Mouse (Mus musculus) CD4-positive, CD25-positive, alpha-beta regulatory T cell, adult 4 months (primary cell): ENCODE data around the gene Susd6. TPM values are rescaled to one million over a fixed set of nuclear protein-coding genes. Genes with fewer than 3 reads are reported as not detected.
A peak's percentile ranks its signal among the peaks of the same experiment; 100 is the strongest.

Source experiments
- ATAC-seq: one replicate; pipeline ENCODE4 v1.8.0; 2017
- polyA plus RNA-seq, 2 experiments: library from polyadenylated mRNA; unstranded; fragments of 100-300 nt; shearing (Covaris generic); gene quantifications; one replicate each; pipeline ENCODE4 v1.2.1; 2017

Gene Susd6
- 10 to 100 TPM; 23.1 to 29.8 TPM for polyA plus RNA-seq

GRCm38 (mm10) chr12:80789849-80790694 is at the start of gene Susd6:
Gene Susd6 (plus strand): TSS chr12:80790510.
- peak; percentile 78 for ATAC-seq

GRCm38 (mm10) chr12:80744614-80745013 is 45.7 kb upstream of the Susd6 start:
- ATAC-seq, result no peak

GRCm38 (mm10) chr12:80746031-80746813 is 44.1 kb upstream of the Susd6 start:
- no peak for ATAC-seq

GRCm38 (mm10) chr12:80751556-80751955 is 38.8 kb upstream of the Susd6 start:
- ATAC-seq, result no peak

GRCm38 (mm10) chr12:80757751-80758558 is 32.4 kb upstream of the Susd6 start:
- no peak for ATAC-seq

- ATAC-seq, result no peak
These were observed 31.5 kb upstream of the Susd6 start for GRCm38 (mm10) chr12:80758559-80759386.

- ATAC-seq, result no peak
These were observed 31.0 kb upstream of the Susd6 start for GRCm38 (mm10) chr12:80759387-80759712.

GRCm38 (mm10) chr12:80759713-80760395 is 30.5 kb upstream of the Susd6 start:
- no peak for ATAC-seq

GRCm38 (mm10) chr12:80760396-80760801 is 29.9 kb upstream of the Susd6 start, which contains the start of gene Ccdc177:
Gene Ccdc177 (minus strand): TSS chr12:80760687.
- ATAC-seq, result peak; percentile 89

- ATAC-seq, result no peak
These were observed 27.3 kb upstream of the Susd6 start for GRCm38 (mm10) chr12:80762982-80763381.

GRCm38 (mm10) chr12:80764116-80764515 is 26.2 kb upstream of the Susd6 start:
- ATAC-seq, result no peak

GRCm38 (mm10) chr12:80769697-80770096 is 20.6 kb upstream of the Susd6 start:
- ATAC-seq, result peak; percentile 82

- ATAC-seq, result no peak
These were observed 15.5 kb upstream of the Susd6 start for GRCm38 (mm10) chr12:80774786-80775185.

GRCm38 (mm10) chr12:80776046-80776634 is 14.2 kb upstream of the Susd6 start:
- peak; percentile 68 for ATAC-seq

- ATAC-seq, result peak; percentile 29
These were observed 11.9 kb upstream of the Susd6 start for GRCm38 (mm10) chr12:80778188-80778936.

- ATAC-seq, result no peak
These were observed 10.6 kb upstream of the Susd6 start for GRCm38 (mm10) chr12:80779760-80780159.

- no peak for ATAC-seq
These were observed 8.1 kb upstream of the Susd6 start for GRCm38 (mm10) chr12:80782190-80782589.

- ATAC-seq, result no peak
These were observed 7.4 kb upstream of the Susd6 start for GRCm38 (mm10) chr12:80782892-80783291.

GRCm38 (mm10) chr12:80783889-80784288 is 6.4 kb upstream of the Susd6 start:
- ATAC-seq, result no peak

GRCm38 (mm10) chr12:80785005-80785404 is 5.3 kb upstream of the Susd6 start:
- no peak for ATAC-seq
